Mouse (Mus musculus) heart, postnatal 0 days (tissue): ENCODE results near the gene Nipa2.

Experiments used
- CTCF ChIP-seq: IDR thresholded peaks from 2 replicates; pipeline ENCODE4 v1.5.1; 2016; ENCODE audit warnings: antibody characterized with exemption, control low read depth, low read depth
- EP300 ChIP-seq: IDR thresholded peaks from 2 replicates; pipeline ENCODE4 v1.6.1; 2016; ENCODE audit warnings: antibody characterized with exemption, low read depth

DNA sequence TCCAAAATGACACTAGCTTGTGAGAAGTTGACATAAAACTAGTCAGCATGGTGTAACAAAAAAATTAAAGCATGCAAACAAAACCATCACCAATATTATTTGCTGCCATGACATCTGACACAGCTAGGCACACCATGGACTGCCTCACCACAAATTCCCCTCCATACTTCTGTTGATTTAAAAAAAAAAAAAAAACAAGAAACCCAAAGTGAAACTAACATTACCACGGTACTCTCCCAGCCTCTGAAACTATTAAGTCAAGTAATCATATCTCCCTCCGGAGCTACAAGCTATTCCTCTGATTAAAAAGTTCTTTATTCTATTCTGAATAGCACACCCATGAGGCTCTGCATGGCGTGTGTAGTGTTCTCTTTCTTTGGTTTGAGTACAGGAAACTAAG is 5.1 kb downstream of the Nipa2 start:
- TF ChIP-seq EP300 (no peak), CTCF (no peak)
